Mouse (Mus musculus) heart, adult 2 months (tissue): ENCODE measurements around the gene Man1c1. TPM values are rescaled to one million over a fixed set of nuclear protein-coding genes. Genes with fewer than 3 reads are reported as not detected.
A peak's percentile ranks its signal among the peaks of the same experiment; 100 is the strongest.

ENCODE experiments used
- DNase-seq, 2 experiments: peaks; one replicate each; pipeline ENCODE4 v3.0.0; 2021
- H3K27ac ChIP-seq: fragments of 200-600 bp; 2 replicates; pipeline ENCODE4 v1.8.1; 2022
- H3K27me3 ChIP-seq: fragments of 200-500 bp; 2 replicates; pipeline ENCODE4 v1.6.1; 2012; ENCODE audit warnings: mild to moderate bottlenecking, low read length, inconsistent platforms, mixed read lengths; ENCODE audit not compliant: control insufficient read depth, insufficient read depth
- H3K36me3 ChIP-seq: fragments of 200-500 bp; 2 replicates; pipeline ENCODE4 v1.6.1; 2012; ENCODE audit warnings: low read length, inconsistent platforms; ENCODE audit not compliant: control insufficient read depth, insufficient read depth
- H3K4me1 ChIP-seq: fragments of 200-500 bp; 2 replicates; pipeline ENCODE4 v1.6.1; 2011; ENCODE audit warnings: low read length; ENCODE audit not compliant: control insufficient read depth, insufficient read depth
- H3K4me3 ChIP-seq: fragments of 200-600 bp; 2 replicates; pipeline ENCODE4 v1.8.1; 2022
- H3K79me2 ChIP-seq: fragments of 200-500 bp; replicated peaks from 2 replicates; pipeline ENCODE4 v1.6.1; 2012; ENCODE audit warnings: mild to moderate bottlenecking, inconsistent platforms, low read length, moderate library complexity, mixed read lengths; ENCODE audit not compliant: control insufficient read depth, insufficient read depth
- H3K9ac ChIP-seq: fragments of 200-500 bp; 2 replicates; pipeline ENCODE4 v1.6.1; 2012; ENCODE audit warnings: low read depth, mild to moderate bottlenecking, control low read depth, inconsistent platforms, low read length, mixed read lengths
- CTCF ChIP-seq: fragments of 200-600 bp; IDR thresholded peaks from 2 replicates; pipeline ENCODE4 v1.8.1; 2022; ENCODE audit warnings: antibody characterized with exemption, mild to moderate bottlenecking, moderate library complexity
- EP300 ChIP-seq: fragments of 200-500 bp; IDR thresholded peaks from 2 replicates; pipeline ENCODE4 v1.6.1; 2011; ENCODE audit warnings: low read depth, low read length, control low read depth; ENCODE audit not compliant: insufficient read depth
- POLR2A ChIP-seq: fragments of 200-500 bp; IDR thresholded peaks from 2 replicates; pipeline ENCODE4 v1.6.1; 2011; ENCODE audit warnings: mild to moderate bottlenecking, low read depth, low read length, control low read depth; ENCODE audit not compliant: insufficient read depth
- WGBS: fragments of 180-500 bp; shearing (Covaris S2); methylation state at CpG from one replicate; pipeline ENCODE4 v1.1.7; 2018; 5-methylcytosine and 5-hydroxymethylcytosine counted together
- intact Hi-C: fragments of 180-260 bp; cut with DNase I; formaldehyde crosslinking; loops from one replicate; pipeline ENCODE4 v1.15.1; 2025
- polyA plus RNA-seq: library from polyadenylated mRNA; depleted of rRNA; stranded (reverse); fragments of >200 nt; gene quantifications from 2 replicates; pipeline ENCODE4 v1.2.3, GENCODE M21; 2012
- total RNA-seq, 2 experiments: library from RNA; stranded (reverse); gene quantifications; 2 replicates each; pipeline ENCODE4 v1.2.3; 2021

Gene Man1c1
- total and polyA plus RNA-seq, 3 experiments: 14.1 to 28.4 (median 24.8) TPM

GRCm38 (mm10) chr4:134632131-134632711, 71.9 kb downstream of the Man1c1 start:
- peak overlapping the region; percentile 85 for H3K27ac ChIP-seq
- no peak for TF ChIP-seq CTCF
- TF ChIP-seq POLR2A: peak; percentile 46; the same call in 1 of the 2 replicates
- peak; percentile 95 for TF ChIP-seq EP300
- intact Hi-C loops: loop anchor here (2.0 kb wide), 1 partner anchor 31 kb away; no protein-coding TSS in a partner anchor
- 17% methylated on average over 13 of the region's 13 CpGs for WGBS
- H3K36me3 ChIP-seq: peaks cover 2% of the 10 kb centered on the region; the same call in 1 of the 2 replicates
- peak; percentile 78 to 91 for DNase-seq
- peaks cover 29% of the 10 kb centered on the region for H3K4me1 ChIP-seq
- H3K79me2 ChIP-seq: peaks cover 1% of the 10 kb centered on the region; the same call in 1 of the 2 replicates
- H3K4me3 ChIP-seq: no peak overlapping the region
- no peak overlapping the region for H3K9ac ChIP-seq
- no peaks in the 10 kb centered on the region for H3K27me3 ChIP-seq

- Histone ChIP-seq H3K4me1 (peaks cover 33% of the 10 kb centered on the region), H3K79me2 (peaks cover 1% of the 10 kb centered on the region; the same call in 1 of the 2 replicates), H3K27me3 (no peaks in the 10 kb centered on the region), H3K9ac (no peak overlapping the region), H3K27ac (peak overlapping the region; percentile 85), H3K4me3 (no peak overlapping the region), H3K36me3 (peaks cover 2% of the 10 kb centered on the region; the same call in 1 of the 2 replicates)
- intact Hi-C loops: loop anchor here (2.0 kb wide), 1 partner anchor 31 kb away; no protein-coding TSS in a partner anchor
- WGBS: 72% methylated on average over 14 of the region's 14 CpGs
- peak in 1 of 2 experiments; percentile 58 for DNase-seq
- no peak for TF ChIP-seq CTCF
- no peak for TF ChIP-seq EP300
- no peak for TF ChIP-seq POLR2A
Measured at GRCm38 (mm10) chr4:134631471-134632130, 72.5 kb downstream of the Man1c1 start.

GRCm38 (mm10) chr4:134628575-134629384, 75.3 kb downstream of the Man1c1 start:
- peak overlapping the region; percentile 80 for H3K27ac ChIP-seq
- no peak overlapping the region for H3K9ac ChIP-seq
- H3K27me3 ChIP-seq: no peaks in the 10 kb centered on the region
- no peak overlapping the region for H3K4me3 ChIP-seq
- intact Hi-C loops: loop anchor here (1.0 kb wide), 1 partner anchor 74 kb away; no protein-coding TSS in a partner anchor
- H3K36me3 ChIP-seq: peaks cover 2% of the 10 kb centered on the region; the same call in 1 of the 2 replicates
- no peaks in the 10 kb centered on the region for H3K79me2 ChIP-seq
- no peak for TF ChIP-seq EP300
- no peak for TF ChIP-seq POLR2A
- no peak for TF ChIP-seq CTCF
- DNase-seq: peak; percentile 62 to 71
- 26% methylated on average over 10 of the region's 10 CpGs for WGBS
- H3K4me1 ChIP-seq: peaks cover 36% of the 10 kb centered on the region

- DNase-seq: peak; percentile 62 to 80
- H3K4me1 ChIP-seq: peaks cover 34% of the 10 kb centered on the region
- TF ChIP-seq CTCF: no peak; the same call in 1 of the 2 replicates
- TF ChIP-seq POLR2A: peak; percentile 40; the same call in 1 of the 2 replicates
- TF ChIP-seq EP300: peak; percentile 100
- H3K27me3 ChIP-seq: no peaks in the 10 kb centered on the region
- intact Hi-C loops: loop anchor here (1.0 kb wide), 1 partner anchor 74 kb away; no protein-coding TSS in a partner anchor
- peak overlapping the region; percentile 0; the same call in 1 of the 2 replicates for H3K9ac ChIP-seq
- peaks cover 2% of the 10 kb centered on the region; the same call in 1 of the 2 replicates for H3K36me3 ChIP-seq
- H3K4me3 ChIP-seq: no peak overlapping the region
- H3K79me2 ChIP-seq: no peaks in the 10 kb centered on the region
- H3K27ac ChIP-seq: peak overlapping the region; percentile 80
- WGBS: 16% methylated on average over 7 of the region's 7 CpGs
Measured at GRCm38 (mm10) chr4:134628058-134628457, 76.0 kb downstream of the Man1c1 start.

GRCm38 (mm10) chr4:134626883-134627282, 77.2 kb downstream of the Man1c1 start:
- Histone ChIP-seq H3K9ac (no peak overlapping the region), H3K27ac (peak overlapping the region; percentile 80), H3K4me1 (peaks cover 25% of the 10 kb centered on the region), H3K27me3 (no peaks in the 10 kb centered on the region), H3K4me3 (no peak overlapping the region), H3K36me3 (0 out of 2 replicates have a peak, but pooled peaks cover 2% of the 10 kb centered on the region), H3K79me2 (no peaks in the 10 kb centered on the region)
- TF ChIP-seq EP300 (no peak), POLR2A (no peak), CTCF (no peak)
- no peak for DNase-seq
- intact Hi-C loops: loop anchor here (2.0 kb wide), 1 partner anchor 36 kb away; no protein-coding TSS in a partner anchor
- 61% methylated on average over 2 of the region's 2 CpGs for WGBS
